Mouse (Mus musculus) lung, embryonic 14.5 days (tissue): ENCODE measurements around the gene Dsel. TPM values are rescaled to one million over a fixed set of nuclear protein-coding genes. Genes with fewer than 3 reads are reported as not detected.

Experiments
- ATAC-seq: fragments of 200-750 bp; cut with Nextera tagmentation; 2 replicates; pipeline ENCODE4 v1.8.0; 2017; ENCODE audit warnings: mild to moderate bottlenecking, moderate TSS enrichment, moderate library complexity; ENCODE audit not compliant: insufficient read depth
- DNase-seq: peaks from one replicate; pipeline ENCODE4 v3.0.0-alpha.2; 2015
- H3K27ac ChIP-seq: fragments of 300-500 bp; sonication (generic); 2 replicates; pipeline ENCODE4 v1.5.1; 2014; ENCODE audit warnings: low read depth, mild to moderate bottlenecking, moderate library complexity
- H3K27me3 ChIP-seq: fragments of 300-500 bp; sonication (generic); 2 replicates; pipeline ENCODE4 v1.6.1; 2014; ENCODE audit warnings: low read length, control low read depth; ENCODE audit not compliant: insufficient read depth
- H3K36me3 ChIP-seq: fragments of 300-500 bp; sonication (generic); 2 replicates; pipeline ENCODE4 v1.6.1; 2014; ENCODE audit warnings: control low read depth; ENCODE audit not compliant: insufficient read depth
- H3K4me1 ChIP-seq: fragments of 300-500 bp; sonication (generic); 2 replicates; pipeline ENCODE4 v1.6.1; 2014; ENCODE audit warnings: antibody characterized with exemption, control low read depth; ENCODE audit not compliant: insufficient read depth
- H3K4me2 ChIP-seq: fragments of 300-500 bp; sonication (generic); 2 replicates; pipeline ENCODE4 v1.6.1; 2014; ENCODE audit warnings: mild to moderate bottlenecking
- H3K4me3 ChIP-seq: fragments of 300-500 bp; sonication (generic); 2 replicates; pipeline ENCODE4 v1.5.1; 2014; ENCODE audit warnings: low read depth, low read length
- H3K9ac ChIP-seq: fragments of 300-500 bp; sonication (generic); 2 replicates; pipeline ENCODE4 v1.6.1; 2014
- H3K9me3 ChIP-seq: fragments of 300-500 bp; sonication (generic); 2 replicates; pipeline ENCODE4 v1.6.1; 2016; ENCODE audit warnings: low read depth, low read length, control low read depth
- CTCF ChIP-seq: IDR thresholded peaks from 2 replicates; pipeline ENCODE4 v1.5.1; 2016; ENCODE audit warnings: antibody characterized with exemption, low read depth
- WGBS: fragments of 180-500 bp; shearing (Covaris S2); extraction: QIAGEN DNeasy Blood & Tissue Kit; methylation state at CpG from one replicate; pipeline ENCODE4 v1.1.7; 2014; 5-methylcytosine and 5-hydroxymethylcytosine counted together
- polyA plus RNA-seq: library from polyadenylated mRNA; unstranded; fragments of >200 nt; fragmentation: Nextera tagmentation; extraction: Ambion mirVana; gene quantifications from 2 replicates; pipeline ENCODE4 v1.2.1, GENCODE M21; 2014

Dsel gene
- polyA plus RNA-seq: 13.2 and 14.2 TPM in 2 replicates

DNA sequence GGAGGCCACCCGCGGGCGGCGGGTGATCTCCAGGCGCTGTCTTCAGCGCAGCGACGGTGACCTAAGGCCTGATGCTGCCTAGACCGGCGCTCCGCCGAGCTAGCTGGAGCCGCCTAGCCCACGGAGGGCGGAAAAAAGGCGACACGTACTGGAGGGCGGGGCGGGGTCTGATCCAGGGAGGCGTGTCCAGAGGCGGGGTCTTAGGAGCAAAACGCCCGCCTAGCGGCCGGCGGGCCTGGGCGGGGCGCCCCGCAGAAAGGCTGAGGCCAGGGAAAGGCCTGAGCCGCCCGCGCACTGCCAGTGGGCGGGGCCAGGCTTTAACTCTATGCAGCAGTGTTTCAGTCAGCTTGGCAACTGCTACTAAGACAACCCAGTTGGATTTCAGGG is at the start of gene Dsel:
Gene Dsel, minus strand, starts transcription at position 140 of the 387 bp plus-strand sequence.
- under 1% methylated on average over 33 of the region's 33 CpGs for WGBS
- DNase-seq (peak; percentile 97), ATAC-seq (peak; percentile 98)
- H3K9ac ChIP-seq: peak within 1 kb of the TSS; percentile 77
- H3K9me3 ChIP-seq: no peaks in the 10 kb centered on the region
- peaks cover 3% of the 10 kb centered on the region; the same call in 1 of the 2 replicates for H3K36me3 ChIP-seq
- peak within 1 kb of the TSS; percentile 71 for H3K4me2 ChIP-seq
- TF ChIP-seq CTCF: no peak
- H3K4me1 ChIP-seq: no peaks in the 10 kb centered on the region
- no peaks in the 10 kb centered on the region for H3K27me3 ChIP-seq
- H3K4me3 ChIP-seq: peak within 1 kb of the TSS; percentile 63
- peak within 1 kb of the TSS; percentile 97 for H3K27ac ChIP-seq

GRCm38 (mm10) chr1:111911424-111911823 is 46.7 kb upstream of the Dsel start:
- Histone ChIP-seq H3K4me3 (no peak overlapping the region), H3K27ac (no peak overlapping the region), H3K9ac (no peak overlapping the region), H3K4me2 (no peak overlapping the region), H3K4me1 (no peaks in the 10 kb centered on the region), H3K9me3 (no peaks in the 10 kb centered on the region), H3K36me3 (no peaks in the 10 kb centered on the region), H3K27me3 (no peaks in the 10 kb centered on the region)
- ATAC-seq (no peak), DNase-seq (no peak)
- TF ChIP-seq CTCF: no peak
- 75% methylated on average over 1 of the region's 1 CpGs for WGBS

DNA sequence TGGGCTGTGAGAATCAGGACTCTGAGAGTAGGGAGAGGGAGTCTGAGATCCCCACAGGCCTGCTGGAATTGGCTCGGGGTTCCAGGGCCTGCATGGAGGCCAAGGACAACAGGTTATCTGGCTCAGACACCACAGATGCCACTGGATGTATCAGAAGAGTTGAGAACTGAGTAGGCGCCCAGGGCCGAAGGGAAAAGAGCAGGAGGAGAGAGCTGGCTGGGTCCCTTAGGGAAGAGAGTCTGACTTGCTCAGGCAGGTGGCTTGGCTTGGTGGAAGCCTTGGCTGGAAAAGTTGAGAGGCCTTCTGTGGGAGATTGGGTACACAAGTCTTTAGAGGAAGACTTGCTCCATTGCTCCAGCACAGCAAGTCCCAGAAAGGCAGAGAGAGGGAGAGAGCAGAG is 18.6 kb upstream of the Dsel start:
- no peak for TF ChIP-seq CTCF
- H3K9me3 ChIP-seq: no peaks in the 10 kb centered on the region
- DNase-seq (no peak), ATAC-seq (no peak)
- no peaks in the 10 kb centered on the region for H3K27me3 ChIP-seq
- no peak overlapping the region for H3K9ac ChIP-seq
- no peaks in the 10 kb centered on the region for H3K4me1 ChIP-seq
- no peaks in the 10 kb centered on the region for H3K36me3 ChIP-seq
- no peak overlapping the region for H3K27ac ChIP-seq
- 81% methylated on average over 3 of the region's 3 CpGs for WGBS
- no peak overlapping the region for H3K4me2 ChIP-seq
- no peak overlapping the region for H3K4me3 ChIP-seq

GRCm38 (mm10) chr1:111875784-111876183 is 11.1 kb upstream of the Dsel start:
- ATAC-seq (no peak), DNase-seq (no peak)
- H3K27ac ChIP-seq: no peak overlapping the region

GRCm38 (mm10) chr1:111873196-111873595 is 8.5 kb upstream of the Dsel start:
- H3K36me3 ChIP-seq: no peaks in the 10 kb centered on the region
- H3K4me1 ChIP-seq: no peaks in the 10 kb centered on the region
- no peaks in the 10 kb centered on the region for H3K27me3 ChIP-seq
- no peak for TF ChIP-seq CTCF
- no peak overlapping the region for H3K4me3 ChIP-seq
- DNase-seq (no peak), ATAC-seq (no peak)
- H3K9me3 ChIP-seq: no peaks in the 10 kb centered on the region
- no peak overlapping the region for H3K4me2 ChIP-seq
- no peak overlapping the region for H3K9ac ChIP-seq
- H3K27ac ChIP-seq: no peak overlapping the region

More at GRCm38 (mm10) chr1:111875784-111876183, 11.1 kb upstream of the Dsel start:
- Histone ChIP-seq H3K9ac (no peak overlapping the region), H3K36me3 (no peaks in the 10 kb centered on the region), H3K27me3 (no peaks in the 10 kb centered on the region), H3K4me1 (no peaks in the 10 kb centered on the region), H3K9me3 (no peaks in the 10 kb centered on the region), H3K4me2 (no peak overlapping the region), H3K4me3 (no peak overlapping the region)
- TF ChIP-seq CTCF: no peak

- DNase-seq (no peak), ATAC-seq (no peak)
- TF ChIP-seq CTCF: no peak
- Histone ChIP-seq H3K4me1 (no peaks in the 10 kb centered on the region), H3K4me2 (peak overlapping the region; percentile 71), H3K9me3 (no peaks in the 10 kb centered on the region), H3K4me3 (peak overlapping the region; percentile 63; the same call in 1 of the 2 replicates), H3K36me3 (peaks cover 3% of the 10 kb centered on the region; the same call in 1 of the 2 replicates), H3K9ac (no peak overlapping the region), H3K27ac (peak overlapping the region; percentile 97; the same call in 1 of the 2 replicates), H3K27me3 (no peaks in the 10 kb centered on the region)
- WGBS: 46% methylated on average over 2 of the region's 2 CpGs
These were observed 749 bp upstream of the Dsel start for GRCm38 (mm10) chr1:111865467-111865866.

DNA sequence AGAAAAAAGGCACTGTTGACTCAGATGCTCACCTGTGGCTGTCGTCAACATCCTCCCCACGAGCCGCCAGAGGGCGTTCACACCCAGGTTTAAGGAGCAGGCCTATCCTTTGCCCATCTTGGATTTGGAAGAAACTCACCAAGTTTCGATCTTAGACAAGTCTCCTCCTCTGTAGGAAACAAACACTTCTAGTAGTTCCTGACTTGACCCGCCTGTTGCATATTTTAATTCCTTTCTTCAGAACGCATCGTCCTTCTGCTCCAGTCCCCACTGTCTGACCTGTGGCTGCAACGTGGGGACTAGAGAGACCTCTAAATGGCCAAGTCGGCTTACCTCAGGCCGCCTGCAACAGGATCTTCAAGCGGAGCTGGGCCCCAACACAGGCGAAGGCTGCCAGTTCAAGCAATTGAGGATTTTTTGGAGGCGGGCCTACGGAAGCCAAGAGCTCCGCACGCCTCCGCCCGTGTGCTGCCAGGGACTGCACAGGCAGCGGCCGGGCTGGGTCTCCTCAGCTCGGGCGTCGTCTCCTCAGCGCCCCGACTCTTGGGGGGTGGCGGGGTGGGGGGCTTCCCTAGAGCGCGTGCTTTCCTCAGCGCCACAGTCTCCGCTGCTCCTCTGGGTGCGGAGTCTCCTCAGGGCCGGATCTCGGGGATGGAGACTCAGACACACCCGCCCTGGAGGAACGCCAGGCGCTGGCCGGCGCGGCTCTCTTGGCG is 497 bp downstream of the Dsel start:
- peak; percentile 87 for DNase-seq
- Histone ChIP-seq H3K4me3 (peak overlapping the region; percentile 63), H3K9me3 (no peaks in the 10 kb centered on the region), H3K9ac (peak overlapping the region; percentile 77), H3K27ac (peak overlapping the region; percentile 97), H3K27me3 (no peaks in the 10 kb centered on the region), H3K4me1 (no peaks in the 10 kb centered on the region), H3K36me3 (peaks cover 3% of the 10 kb centered on the region; the same call in 1 of the 2 replicates), H3K4me2 (peak overlapping the region; percentile 71)
- 0% methylated on average over 38 of the region's 41 CpGs for WGBS
- TF ChIP-seq CTCF: peak; percentile 78
- peak; percentile 52 for ATAC-seq
